ENCODE assay signal across 24 mouse cellular contexts in genomic region chr1:65041837-65042236, GRCm38 (mm10). TPM values are rescaled to one million over a fixed set of nuclear protein-coding genes. Genes with fewer than 3 reads are reported as not detected.
A peak's percentile ranks its signal among the peaks of the same experiment; 100 is the strongest.
DNase-seq lines count a peak whose midpoint lies in the region; ATAC-seq and TF ChIP-seq lines count a peak whose summit lies in the region.
"Had no signal": no experiment of that assay in that cellular context is flagged by ENCODE, and none has a peak within 500 bp of the region (broad histone marks: within the 10 kb centered on the region; RNA-seq: fewer than 3 reads in every experiment).

No protein-coding gene starts in this region.

- no peaks in the 10 kb centered on the region for H3K36me3 ChIP-seq in testis, adult 2 months (ENCODE audit: control insufficient read depth, insufficient read depth, low read length)
- no peaks in the 10 kb centered on the region for H3K36me3 ChIP-seq in ES-Bruce4 (ENCODE audit: control insufficient read depth, insufficient read depth, low read length, poor library complexity, severe bottlenecking)
- no peaks in the 10 kb centered on the region for H3K36me3 ChIP-seq in hindbrain, embryonic 14.5 days (replicated peaks; ENCODE audit: control insufficient read depth, insufficient read depth)
- H3K36me3 ChIP-seq: embryonic facial prominence, embryonic 12.5 days; forebrain, embryonic 12.5 days; heart, embryonic 10.5 days; hindbrain, embryonic 15.5 days had no signal

- H3K4me2 ChIP-seq in hindbrain, embryonic 14.5 days (replicated peaks), result no peak overlapping the region
- H3K4me2 ChIP-seq: embryonic facial prominence, embryonic 12.5 days; forebrain, embryonic 12.5 days; hindbrain, embryonic 15.5 days had no signal

- no peak overlapping the region for H3K4me3 ChIP-seq in testis, adult 2 months (ENCODE audit: control insufficient read depth, low read depth, low read length)
- no peak overlapping the region for H3K4me3 ChIP-seq in ES-Bruce4 (ENCODE audit: low read depth, low read length)
- no peak overlapping the region for H3K4me3 ChIP-seq in hindbrain, embryonic 14.5 days (replicated peaks; ENCODE audit: low read length)
- H3K4me3 ChIP-seq: embryonic facial prominence, embryonic 12.5 days; forebrain, embryonic 12.5 days; heart, embryonic 10.5 days; hindbrain, embryonic 15.5 days had no signal

- TF ChIP-seq EP300 in ES-Bruce4 (IDR thresholded peaks at IDR 0.05; ENCODE audit: insufficient read depth, low read depth, low read length), result no peak

- no peaks in the 10 kb centered on the region; the same call in 1 of the 2 replicates for H3K9me3 ChIP-seq in ES-Bruce4 (replicated peaks; ENCODE audit: control insufficient read depth, insufficient read depth, low read length, poor library complexity, severe bottlenecking)
- H3K9me3 ChIP-seq in hindbrain, embryonic 14.5 days (ENCODE audit: control insufficient read depth, low read length), result no peaks in the 10 kb centered on the region
- H3K9me3 ChIP-seq: embryonic facial prominence, embryonic 12.5 days; forebrain, embryonic 12.5 days; heart, embryonic 10.5 days; hindbrain, embryonic 15.5 days had no signal

- H3K4me1 ChIP-seq in testis, adult 2 months (ENCODE audit: control insufficient read depth, insufficient read depth, low read length), result no peaks in the 10 kb centered on the region
- H3K4me1 ChIP-seq in ES-Bruce4 (ENCODE audit: control insufficient read depth, insufficient read depth, low read length), result peaks cover 2% of the 10 kb centered on the region
- no peaks in the 10 kb centered on the region for H3K4me1 ChIP-seq in hindbrain, embryonic 14.5 days (replicated peaks; ENCODE audit: control insufficient read depth, insufficient read depth, low read length)
- H3K4me1 ChIP-seq: embryonic facial prominence, embryonic 12.5 days; forebrain, embryonic 12.5 days; hindbrain, embryonic 15.5 days had no signal

- H3K9ac ChIP-seq in ES-Bruce4 (ENCODE audit: low read depth, poor library complexity, severe bottlenecking), result no peak overlapping the region
- H3K9ac ChIP-seq in hindbrain, embryonic 14.5 days, result no peak overlapping the region
- H3K9ac ChIP-seq: embryonic facial prominence, embryonic 12.5 days; forebrain, embryonic 12.5 days; hindbrain, embryonic 15.5 days had no signal

- DNase-seq in testis, postnatal 10 days (ENCODE audit: low spot score), result no peak
- DNase-seq in fat pad, adult 2 months (ENCODE audit: extremely low read depth, low read depth, low spot score), result peak; percentile 34
- no peak for DNase-seq in cerebellum, postnatal 4 days (ENCODE audit: low spot score in 2 of 2)
- no peak for DNase-seq in hindbrain, embryonic 14.5 days (ENCODE audit: low spot score)
- DNase-seq: adrenal gland, postnatal 25 days; cerebellum, adult 11 months; cerebellum, adult 8-10 months; cerebellum, postnatal 14 days; gastrocnemius, postnatal 14 days; heart, postnatal 10 days; heart, postnatal 4 days; kidney, adult 2 months had no signal

- no peaks in the 10 kb centered on the region for H3K27me3 ChIP-seq in testis, adult 2 months (ENCODE audit: control insufficient read depth, insufficient read depth, low read length)
- H3K27me3 ChIP-seq in ES-Bruce4 (ENCODE audit: control insufficient read depth, insufficient read depth, low read length, poor library complexity, severe bottlenecking), result no peaks in the 10 kb centered on the region
- no peaks in the 10 kb centered on the region for H3K27me3 ChIP-seq in hindbrain, embryonic 14.5 days (ENCODE audit: control insufficient read depth, insufficient read depth, low read length)
- H3K27me3 ChIP-seq: embryonic facial prominence, embryonic 12.5 days; forebrain, embryonic 12.5 days; hindbrain, embryonic 15.5 days had no signal

- no peak for TF ChIP-seq CTCF in testis, adult 2 months (IDR thresholded peaks at IDR 0.05; ENCODE audit: control insufficient read depth, insufficient read depth, insufficient replicate concordance, low read depth, low read length)
- TF ChIP-seq CTCF in ES-Bruce4 (IDR thresholded peaks at IDR 0.05; ENCODE audit: low read depth, low read length), result no peak

- TF ChIP-seq POLR2A in testis, adult 2 months (IDR thresholded peaks at IDR 0.05; ENCODE audit: control insufficient read depth, low read depth, low read length), result no peak
- TF ChIP-seq POLR2A in ES-Bruce4 (IDR thresholded peaks at IDR 0.05; ENCODE audit: insufficient read depth, low read length), result no peak

- peak overlapping the region; percentile 42; the same call in 1 of the 2 replicates for H3K27ac ChIP-seq in testis, adult 2 months (ENCODE audit: control insufficient read depth, insufficient read depth, low read depth, low read length)
- peak overlapping the region; percentile 72 for H3K27ac ChIP-seq in ES-Bruce4 (ENCODE audit: insufficient read depth, low read length)
- no peak overlapping the region for H3K27ac ChIP-seq in hindbrain, embryonic 14.5 days
- H3K27ac ChIP-seq: embryonic facial prominence, embryonic 12.5 days; forebrain, embryonic 12.5 days; heart, embryonic 10.5 days; hindbrain, embryonic 15.5 days had no signal

- no peak for ATAC-seq in hindbrain, embryonic 14.5 days (ENCODE audit: low FRiP score)
- ATAC-seq: forebrain, embryonic 16.5 days; intestine, embryonic 16.5 days had no signal

- 96% methylated on average over 3 of the region's 3 CpGs for WGBS in hindbrain, embryonic 14.5 days

RNA-seq across cellular contexts. Expression of gene Cryge, which starts 9.1 kb away (rescaled TPM):
- 1.4 and 1.5 TPM in 2 replicates for polyA plus RNA-seq in testis, adult 2 months (2012; rRNA removed)
- polyA plus RNA-seq in ES-Bruce4 (2011; ENCODE audit: insufficient read depth, insufficient read length, low read depth, missing spikeins), result not detected in 2 replicates
- polyA plus RNA-seq in hindbrain, embryonic 14.5 days (2014; fragmentation: Nextera tagmentation; extraction: Ambion mirVana), result not detected in 2 replicates
- polyA plus RNA-seq: C2C12; cortical plate, adult 2 months; forebrain, embryonic 12.5 days; forebrain, embryonic 16.5 days; frontal cortex, adult 2 months; heart, embryonic 10.5 days; heart, embryonic 14.5 days; hindbrain, embryonic 15.5 days; intestine, embryonic 16.5 days; kidney, adult 2 months had no signal

RNA-seq across cellular contexts. Expression of gene Akr1cl, which starts 9.3 kb away (rescaled TPM):
- 74.2 and 107 TPM in 2 replicates for polyA plus RNA-seq in testis, adult 2 months (2012; rRNA removed)
- not detected in 2 replicates for polyA plus RNA-seq in ES-Bruce4 (2011; ENCODE audit: insufficient read depth, insufficient read length, low read depth, missing spikeins)
- not detected in 2 replicates for polyA plus RNA-seq in hindbrain, embryonic 14.5 days (2014; fragmentation: Nextera tagmentation; extraction: Ambion mirVana)
- polyA plus RNA-seq: C2C12; cortical plate, adult 2 months; forebrain, embryonic 16.5 days; frontal cortex, adult 2 months had no signal

RNA-seq across cellular contexts. Expression of gene Crygd, which starts 21.4 kb away (rescaled TPM):
- polyA plus RNA-seq in testis, adult 2 months (2012; rRNA removed), result not detected in 2 replicates
- polyA plus RNA-seq in ES-Bruce4 (2011; ENCODE audit: insufficient read depth, insufficient read length, low read depth, missing spikeins), result not detected in 2 replicates
- not detected in 2 replicates for polyA plus RNA-seq in hindbrain, embryonic 14.5 days (2014; fragmentation: Nextera tagmentation; extraction: Ambion mirVana)
- polyA plus RNA-seq: C2C12; cortical plate, adult 2 months; forebrain, embryonic 12.5 days; forebrain, embryonic 16.5 days; frontal cortex, adult 2 months; heart, embryonic 10.5 days; heart, embryonic 14.5 days; intestine, embryonic 16.5 days; kidney, adult 2 months had no signal

RNA-seq across cellular contexts. Expression of gene Crygc, which starts 31.7 kb away (rescaled TPM):
- 0.94 and 5.6 TPM in 2 replicates for polyA plus RNA-seq in testis, adult 2 months (2012; rRNA removed)
- not detected in 2 replicates for polyA plus RNA-seq in ES-Bruce4 (2011; ENCODE audit: insufficient read depth, insufficient read length, low read depth, missing spikeins)
- not detected in 2 replicates for polyA plus RNA-seq in hindbrain, embryonic 14.5 days (2014; fragmentation: Nextera tagmentation; extraction: Ambion mirVana)
- polyA plus RNA-seq: C2C12; cortical plate, adult 2 months; forebrain, embryonic 12.5 days; forebrain, embryonic 16.5 days; frontal cortex, adult 2 months; heart, embryonic 10.5 days; heart, embryonic 14.5 days; hindbrain, embryonic 15.5 days; intestine, embryonic 16.5 days; kidney, adult 2 months had no signal

RNA-seq across cellular contexts. Expression of gene Crygb, which starts 40.3 kb away (rescaled TPM):
- not detected in 2 replicates for polyA plus RNA-seq in testis, adult 2 months (2012; rRNA removed)
- not detected in 2 replicates for polyA plus RNA-seq in ES-Bruce4 (2011; ENCODE audit: insufficient read depth, insufficient read length, low read depth, missing spikeins)
- 0.99 TPM in 1 of 2 replicates, not detected in the other for polyA plus RNA-seq in hindbrain, embryonic 14.5 days (2014; fragmentation: Nextera tagmentation; extraction: Ambion mirVana)
- polyA plus RNA-seq: C2C12; cortical plate, adult 2 months; forebrain, embryonic 12.5 days; forebrain, embryonic 16.5 days; frontal cortex, adult 2 months; heart, embryonic 10.5 days; intestine, embryonic 16.5 days; kidney, adult 2 months had no signal

Comparison
In these comparisons a context has a peak if more than half of its experiments do, and no peak if none do; other contexts are left out.
1. RNA of gene Akr1cl, which starts 9.3 kb away (polyA plus RNA-seq): 74.2 to 107 TPM in testis, adult 2 months; not detected in ES-Bruce4 and not detected in hindbrain, embryonic 14.5 days; every median in the first group is over 10 times any median in the second.